In the genomic region with DNA sequence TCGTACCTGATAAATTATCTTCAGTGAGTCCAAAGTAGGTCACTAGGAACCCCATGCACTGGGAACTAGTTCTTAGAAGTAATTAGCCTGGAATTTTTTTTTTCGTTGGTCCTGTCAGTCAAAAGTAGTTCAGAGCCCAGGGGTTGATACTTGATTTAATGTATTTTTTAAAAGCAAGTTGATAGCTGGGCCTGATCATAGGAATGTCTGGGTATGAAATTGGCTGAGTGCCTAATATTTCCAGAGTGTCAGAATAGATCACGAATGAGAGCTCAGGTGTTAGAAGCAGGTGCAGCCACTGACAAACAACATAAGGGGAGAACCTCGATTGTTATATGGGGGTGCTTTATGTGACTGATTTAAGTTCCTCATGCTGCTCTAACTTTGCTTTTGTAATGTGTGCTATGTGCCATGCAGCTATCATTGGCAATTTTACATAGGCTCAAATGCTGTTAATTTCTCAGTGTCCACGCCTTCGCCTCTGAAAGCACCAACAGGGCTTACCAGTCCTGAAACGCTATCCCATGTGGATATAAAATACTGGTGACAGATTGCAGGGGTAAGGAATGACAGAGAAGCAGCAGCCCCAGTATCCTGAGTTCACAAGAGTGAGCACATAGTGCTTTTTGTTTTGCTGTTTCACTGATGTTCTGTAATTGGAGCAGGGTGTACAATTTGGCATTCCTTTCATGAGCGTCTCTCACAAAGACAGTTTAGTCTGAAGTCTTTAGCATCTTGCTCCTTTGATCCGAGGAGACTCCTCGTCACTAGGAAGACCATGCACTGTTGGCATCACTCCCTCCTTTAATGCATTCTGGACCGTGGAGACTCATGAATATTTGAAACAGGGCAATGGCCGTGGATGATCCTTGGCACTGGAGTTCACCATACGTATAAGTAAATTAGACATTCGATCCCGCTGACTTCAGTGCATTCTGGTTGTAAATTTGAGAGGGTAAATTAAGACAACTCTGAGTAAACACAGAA, we compare ENCODE assay signal across 15 mouse cellular contexts.
DNase-seq lines count a peak whose midpoint lies in the region; ATAC-seq and TF ChIP-seq lines count a peak whose summit lies in the region.
"Had no signal": no experiment of that assay in that cellular context is flagged by ENCODE, and none has a peak within 500 bp of the region (broad histone marks: within the 10 kb centered on the region; RNA-seq: fewer than 3 reads in every experiment).

No protein-coding gene starts in this region.

- no peak overlapping the region for H3K9ac ChIP-seq in hindbrain, embryonic 13.5 days
- no peak overlapping the region for H3K9ac ChIP-seq in hindbrain, embryonic 11.5 days (ENCODE audit: low read depth, low read length)
- no peak overlapping the region for H3K9ac ChIP-seq in hindbrain, embryonic 15.5 days
- H3K9ac ChIP-seq in intestine, postnatal 0 days (ENCODE audit: low read depth, low read length): no peak overlapping the region
- H3K9ac ChIP-seq: embryonic facial prominence, embryonic 12.5 days; liver, embryonic 15.5 days had no signal

- peak; percentile 49 for ATAC-seq in hindbrain, embryonic 13.5 days (ENCODE audit: low FRiP score)
- ATAC-seq in hindbrain, embryonic 11.5 days (ENCODE audit: low FRiP score): no peak
- ATAC-seq in hindbrain, embryonic 15.5 days (ENCODE audit: low FRiP score, low read depth): peak; percentile 68
- no peak for ATAC-seq in intestine, postnatal 0 days
- ATAC-seq: intestine, embryonic 16.5 days; Patski had no signal

- no peaks in the 10 kb centered on the region for H3K9me3 ChIP-seq in hindbrain, embryonic 13.5 days
- H3K9me3 ChIP-seq in hindbrain, embryonic 11.5 days (ENCODE audit: control insufficient read depth, low read length): no peaks in the 10 kb centered on the region
- H3K9me3 ChIP-seq in hindbrain, embryonic 15.5 days: no peaks in the 10 kb centered on the region
- H3K9me3 ChIP-seq in intestine, postnatal 0 days (ENCODE audit: control insufficient read depth): no peaks in the 10 kb centered on the region
- H3K9me3 ChIP-seq: embryonic facial prominence, embryonic 12.5 days; liver, embryonic 15.5 days had no signal

- H3K4me2 ChIP-seq in hindbrain, embryonic 13.5 days: no peak overlapping the region
- no peak overlapping the region for H3K4me2 ChIP-seq in hindbrain, embryonic 11.5 days (replicated peaks; ENCODE audit: low read depth, low read length)
- no peak overlapping the region for H3K4me2 ChIP-seq in hindbrain, embryonic 15.5 days
- no peak overlapping the region for H3K4me2 ChIP-seq in intestine, postnatal 0 days (replicated peaks; ENCODE audit: low read depth)
- H3K4me2 ChIP-seq: embryonic facial prominence, embryonic 12.5 days; liver, embryonic 15.5 days had no signal

- DNase-seq in hindbrain, embryonic 11.5 days (ENCODE audit: low spot score): no peak
- DNase-seq in retina, postnatal 1 day: peak; percentile 19
- no peak for DNase-seq in retina, embryonic 14.5 days (ENCODE audit: low spot score)
- DNase-seq in adrenal gland, postnatal 36 days: no peak
- DNase-seq: adrenal gland, adult 2 months; heart, adult 18-20 months; lung, postnatal 36 days; thymus, adult 18-20 months had no signal

- H3K4me3 ChIP-seq in hindbrain, embryonic 13.5 days: no peak overlapping the region
- H3K4me3 ChIP-seq in hindbrain, embryonic 11.5 days (ENCODE audit: low read depth, low read length): no peak overlapping the region
- H3K4me3 ChIP-seq in hindbrain, embryonic 15.5 days: no peak overlapping the region
- H3K4me3 ChIP-seq in intestine, postnatal 0 days (ENCODE audit: low read depth, low read length): no peak overlapping the region
- H3K4me3 ChIP-seq: embryonic facial prominence, embryonic 12.5 days; liver, embryonic 15.5 days had no signal

- H3K27ac ChIP-seq in hindbrain, embryonic 13.5 days: no peak overlapping the region
- H3K27ac ChIP-seq in hindbrain, embryonic 11.5 days (ENCODE audit: low read depth, low read length): no peak overlapping the region
- H3K27ac ChIP-seq in hindbrain, embryonic 15.5 days (replicated peaks): peak overlapping the region; percentile 11; the same call in 1 of the 2 replicates
- no peak overlapping the region for H3K27ac ChIP-seq in intestine, postnatal 0 days (ENCODE audit: low read depth, low read length)
- H3K27ac ChIP-seq: embryonic facial prominence, embryonic 12.5 days; liver, embryonic 15.5 days had no signal

- peaks cover 10% of the 10 kb centered on the region for H3K4me1 ChIP-seq in hindbrain, embryonic 13.5 days (replicated peaks)
- no peaks in the 10 kb centered on the region for H3K4me1 ChIP-seq in hindbrain, embryonic 11.5 days (replicated peaks; ENCODE audit: control insufficient read depth, insufficient read depth, low read length)
- peaks cover 6% of the 10 kb centered on the region for H3K4me1 ChIP-seq in hindbrain, embryonic 15.5 days (replicated peaks)
- H3K4me1 ChIP-seq in intestine, postnatal 0 days (replicated peaks; ENCODE audit: control insufficient read depth, insufficient read depth, low read length): no peaks in the 10 kb centered on the region
- H3K4me1 ChIP-seq: liver, embryonic 15.5 days had no signal

- H3K36me3 ChIP-seq in hindbrain, embryonic 13.5 days: no peaks in the 10 kb centered on the region
- H3K36me3 ChIP-seq in hindbrain, embryonic 11.5 days (ENCODE audit: control insufficient read depth, insufficient read depth, low read length): no peaks in the 10 kb centered on the region
- no peaks in the 10 kb centered on the region for H3K36me3 ChIP-seq in hindbrain, embryonic 15.5 days
- H3K36me3 ChIP-seq in intestine, postnatal 0 days (ENCODE audit: control insufficient read depth, insufficient read depth): no peaks in the 10 kb centered on the region
- H3K36me3 ChIP-seq: embryonic facial prominence, embryonic 12.5 days; liver, embryonic 15.5 days had no signal

- 54% methylated on average over 15 of the region's 15 CpGs for WGBS in hindbrain, embryonic 13.5 days
- 62% methylated on average over 15 of the region's 15 CpGs for WGBS in hindbrain, embryonic 11.5 days
- WGBS in hindbrain, embryonic 15.5 days: 42% methylated on average over 15 of the region's 15 CpGs
- 79% methylated on average over 15 of the region's 15 CpGs for WGBS in intestine, postnatal 0 days

- no peak for TF ChIP-seq CTCF in intestine, postnatal 0 days (IDR thresholded peaks at IDR 0.05; ENCODE audit: low read depth)

- no peaks in the 10 kb centered on the region for H3K27me3 ChIP-seq in hindbrain, embryonic 13.5 days
- no peaks in the 10 kb centered on the region for H3K27me3 ChIP-seq in hindbrain, embryonic 11.5 days (ENCODE audit: control insufficient read depth, insufficient read depth, low read length)
- no peaks in the 10 kb centered on the region for H3K27me3 ChIP-seq in hindbrain, embryonic 15.5 days
- H3K27me3 ChIP-seq in intestine, postnatal 0 days (replicated peaks; ENCODE audit: control insufficient read depth, insufficient read depth, low read length): no peaks in the 10 kb centered on the region
- H3K27me3 ChIP-seq: embryonic facial prominence, embryonic 12.5 days; liver, embryonic 15.5 days; Patski had no signal

Comparison
In these comparisons a context has a peak if more than half of its experiments do, and no peak if none do; other contexts are left out.
1. ATAC-seq: peak in hindbrain, embryonic 13.5 days (single experiment) and hindbrain, embryonic 15.5 days (single experiment); none in hindbrain, embryonic 11.5 days (single experiment) and intestine, postnatal 0 days (single experiment).